Mouse (Mus musculus) kidney, embryonic 14.5 days (tissue): ENCODE measurements around the gene Mrpl44. TPM values are rescaled to one million over a fixed set of nuclear protein-coding genes. Genes with fewer than 3 reads are reported as not detected.

Experiments
- ATAC-seq: fragments of 200-750 bp; cut with Nextera tagmentation; 2 replicates; pipeline ENCODE4 v1.8.0; 2017; ENCODE audit warnings: moderate number of reproducible peaks, mild to moderate bottlenecking, moderate TSS enrichment, moderate library complexity; ENCODE audit not compliant: low FRiP score, low TSS enrichment
- H3K27ac ChIP-seq: fragments of 300-500 bp; sonication (generic); 2 replicates; pipeline ENCODE4 v1.5.1; 2014; ENCODE audit warnings: low read depth, mild to moderate bottlenecking, low read length, moderate library complexity, mixed read lengths
- H3K27me3 ChIP-seq: fragments of 300-500 bp; sonication (generic); 2 replicates; pipeline ENCODE4 v1.6.1; 2014; ENCODE audit warnings: mild to moderate bottlenecking, low read length; ENCODE audit not compliant: control insufficient read depth, insufficient read depth
- H3K36me3 ChIP-seq: fragments of 300-500 bp; sonication (generic); 2 replicates; pipeline ENCODE4 v1.6.1; 2014; ENCODE audit warnings: low read length, mixed read lengths; ENCODE audit not compliant: control insufficient read depth, insufficient read depth
- H3K4me1 ChIP-seq: fragments of 300-500 bp; sonication (generic); 2 replicates; pipeline ENCODE4 v1.6.1; 2014; ENCODE audit warnings: low read length, mixed read lengths; ENCODE audit not compliant: control insufficient read depth, insufficient read depth
- H3K4me2 ChIP-seq: fragments of 300-500 bp; sonication (generic); replicated peaks from 2 replicates; pipeline ENCODE4 v1.6.1; 2014; ENCODE audit warnings: low read depth, mild to moderate bottlenecking, low read length
- H3K4me3 ChIP-seq: fragments of 300-500 bp; sonication (generic); 2 replicates; pipeline ENCODE4 v1.5.1; 2014; ENCODE audit warnings: mild to moderate bottlenecking, low read length
- H3K9ac ChIP-seq: fragments of 300-500 bp; sonication (generic); 2 replicates; pipeline ENCODE4 v1.6.1; 2014; ENCODE audit warnings: low read depth, mild to moderate bottlenecking, low read length, moderate library complexity
- H3K9me3 ChIP-seq: fragments of 300-500 bp; sonication (generic); 2 replicates; pipeline ENCODE4 v1.6.1; 2016; ENCODE audit warnings: low read length; ENCODE audit not compliant: control insufficient read depth
- WGBS: fragments of 180-500 bp; shearing (Covaris S2); extraction: QIAGEN DNeasy Blood & Tissue Kit; methylation state at CpG from one replicate; pipeline ENCODE4 v1.1.7; 2014; 5-methylcytosine and 5-hydroxymethylcytosine counted together
- polyA plus RNA-seq: library from polyadenylated mRNA; unstranded; fragments of >200 nt; fragmentation: Nextera tagmentation; extraction: Ambion mirVana; gene quantifications from 2 replicates; pipeline ENCODE4 v1.2.1, GENCODE M21; 2014

The Mrpl44 gene
- polyA plus RNA-seq, 1 experiment from 2014 or later: 57.3 TPM

DNA sequence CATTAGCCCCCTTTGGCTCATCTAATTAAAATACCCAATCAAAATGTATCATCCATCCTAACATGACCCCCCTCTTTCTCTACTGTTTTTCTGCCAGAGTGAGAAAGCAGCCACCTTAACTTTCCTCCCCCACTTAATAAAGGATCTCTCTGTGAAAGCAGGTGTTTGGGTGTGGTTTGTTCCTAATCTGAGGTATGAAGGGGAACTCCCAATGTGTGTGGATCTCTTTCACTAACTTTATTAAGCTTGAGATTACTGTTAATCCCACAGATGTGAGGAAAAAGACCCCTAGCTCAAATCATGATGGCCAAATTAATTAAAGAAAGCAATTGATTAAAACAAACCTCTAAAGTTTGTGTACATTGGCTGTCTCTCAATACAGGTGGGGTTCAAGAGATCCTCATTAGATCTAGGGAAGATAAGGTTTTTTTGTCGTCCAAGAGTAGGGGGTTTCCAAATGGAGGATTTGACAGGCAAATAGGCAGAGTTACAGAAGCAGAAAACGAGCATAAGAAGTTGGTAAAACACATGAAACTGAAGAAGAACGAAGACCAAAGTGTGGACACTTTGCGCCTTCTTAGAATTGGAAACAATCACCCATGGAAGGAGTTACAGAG, 1.5 kb upstream of the Mrpl44 start:
- Histone ChIP-seq H3K9me3 (no peaks in the 10 kb centered on the region), H3K27me3 (no peaks in the 10 kb centered on the region), H3K4me1 (0 out of 2 replicates have a peak, but pooled peaks cover 2% of the 10 kb centered on the region), H3K36me3 (peaks cover 16% of the 10 kb centered on the region), H3K9ac (no peak overlapping the region), H3K4me2 (no peak overlapping the region), H3K4me3 (no peak overlapping the region), H3K27ac (no peak overlapping the region)
- no peak for ATAC-seq
- 75% methylated on average over 4 of the region's 4 CpGs for WGBS

DNA sequence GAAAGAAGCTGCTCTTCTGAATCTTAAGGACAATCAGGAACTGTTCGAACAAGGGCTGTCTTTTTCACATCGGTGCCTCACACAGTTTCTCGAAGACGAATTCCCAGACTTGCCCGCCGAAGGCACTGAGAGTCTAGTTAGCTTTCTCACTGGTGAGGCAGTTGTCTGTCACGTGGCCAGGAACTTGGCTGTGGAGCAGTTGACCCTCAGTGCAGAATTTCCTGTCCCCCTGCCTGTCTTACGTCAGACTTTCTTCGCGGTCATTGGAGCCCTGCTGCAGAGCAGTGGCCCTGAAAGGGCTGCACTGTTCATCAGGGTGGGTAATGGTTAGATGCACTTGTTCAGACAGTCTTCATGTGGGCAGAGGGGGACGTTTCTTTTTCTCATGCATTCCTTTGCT, 2.2 kb downstream of the Mrpl44 start:
- 0 out of 2 replicates have a peak, but pooled peaks cover 2% of the 10 kb centered on the region for H3K4me1 ChIP-seq
- no peaks in the 10 kb centered on the region for H3K27me3 ChIP-seq
- no peak overlapping the region for H3K9ac ChIP-seq
- H3K4me2 ChIP-seq: no peak overlapping the region
- H3K36me3 ChIP-seq: peaks cover 50% of the 10 kb centered on the region
- H3K27ac ChIP-seq: no peak overlapping the region
- H3K9me3 ChIP-seq: no peaks in the 10 kb centered on the region
- 83% methylated on average over 11 of the region's 11 CpGs for WGBS
- H3K4me3 ChIP-seq: no peak overlapping the region
- no peak for ATAC-seq

DNA sequence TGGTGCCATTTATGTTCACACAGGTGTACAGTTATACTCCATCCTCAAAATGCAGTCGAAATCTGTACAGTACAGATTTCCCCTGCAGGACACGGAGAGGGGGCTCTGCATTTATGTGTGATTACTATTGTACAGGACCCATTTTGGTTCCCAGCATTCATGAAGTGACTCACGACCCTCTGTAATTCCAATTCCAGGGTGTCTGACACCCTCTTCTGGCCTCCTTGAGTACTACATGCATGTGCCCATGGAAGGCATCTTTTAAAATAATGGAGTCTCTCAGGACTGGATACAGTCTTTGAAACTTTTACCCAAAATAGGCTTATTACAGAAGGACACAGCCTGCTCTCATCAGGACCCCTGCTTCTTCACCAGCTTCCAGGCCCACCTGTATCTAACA, 6.6 kb downstream of the Mrpl44 start:
- H3K4me3 ChIP-seq: no peak overlapping the region
- no peak overlapping the region for H3K27ac ChIP-seq
- no peaks in the 10 kb centered on the region for H3K27me3 ChIP-seq
- H3K4me2 ChIP-seq: no peak overlapping the region
- H3K4me1 ChIP-seq: no peaks in the 10 kb centered on the region
- peaks cover 53% of the 10 kb centered on the region for H3K36me3 ChIP-seq
- 86% methylated on average over 3 of the region's 3 CpGs for WGBS
- H3K9me3 ChIP-seq: no peaks in the 10 kb centered on the region
- ATAC-seq: no peak
- H3K9ac ChIP-seq: no peak overlapping the region

DNA sequence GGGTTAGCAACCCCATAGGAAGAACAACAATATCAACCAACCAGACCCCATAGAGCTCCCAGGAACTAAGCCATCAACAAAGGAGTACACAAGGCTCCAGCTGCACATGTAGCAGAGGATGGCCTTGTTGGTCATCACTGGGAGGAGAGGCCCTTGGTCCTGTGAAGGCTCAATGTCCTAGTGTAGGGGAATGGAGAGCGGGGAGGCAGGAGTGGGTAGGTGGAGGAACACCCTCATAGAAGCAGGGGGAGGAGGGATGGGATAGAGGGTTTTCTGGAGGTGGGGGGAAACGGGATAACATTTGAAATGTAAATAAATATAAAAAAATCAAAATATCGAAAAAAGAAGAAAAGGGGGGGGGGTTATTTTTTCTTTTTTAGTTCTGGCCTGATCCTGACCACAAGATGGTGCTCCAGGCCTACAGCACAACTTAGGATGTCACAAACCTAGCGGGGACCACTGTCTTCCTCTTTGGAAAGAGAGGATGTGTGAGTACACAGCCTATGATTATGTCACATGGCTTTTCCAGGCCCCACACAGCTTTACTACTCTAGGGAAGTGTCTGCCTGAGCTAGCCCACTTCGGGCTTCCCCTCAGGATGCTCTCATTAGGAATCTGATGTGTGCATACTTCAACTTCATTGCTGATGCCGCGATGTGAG, 10.6 kb downstream of the Mrpl44 start:
- H3K4me2 ChIP-seq: no peak overlapping the region
- peak; percentile 75; the same call in 1 of the 2 replicates for ATAC-seq
- H3K36me3 ChIP-seq: peaks cover 16% of the 10 kb centered on the region
- H3K4me3 ChIP-seq: no peak overlapping the region
- no peaks in the 10 kb centered on the region for H3K4me1 ChIP-seq
- H3K9ac ChIP-seq: no peak overlapping the region
- 70% methylated on average over 7 of the region's 7 CpGs for WGBS
- H3K27ac ChIP-seq: no peak overlapping the region
- H3K27me3 ChIP-seq: no peaks in the 10 kb centered on the region
- no peaks in the 10 kb centered on the region for H3K9me3 ChIP-seq

DNA sequence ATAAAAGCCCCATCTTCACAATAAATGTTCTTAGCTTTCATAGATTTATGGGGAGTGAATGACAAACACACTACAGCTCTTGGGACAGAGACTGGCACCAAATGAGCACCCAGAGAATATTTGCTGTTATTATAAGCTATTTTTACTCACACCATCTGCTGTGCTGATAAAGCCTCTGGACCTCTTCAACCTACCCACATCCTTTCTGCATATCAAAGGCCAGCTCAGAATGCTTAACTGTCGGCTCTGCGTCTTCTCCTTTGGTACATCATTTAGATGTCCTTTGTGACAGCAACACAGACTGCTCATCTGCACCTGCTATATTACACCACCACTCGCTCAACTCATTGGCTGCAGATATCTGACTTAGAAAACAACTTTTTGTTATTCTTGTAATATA, 21.3 kb downstream of the Mrpl44 start:
- Histone ChIP-seq H3K27ac (no peak overlapping the region), H3K9me3 (no peaks in the 10 kb centered on the region), H3K4me3 (no peak overlapping the region), H3K4me2 (no peak overlapping the region), H3K9ac (no peak overlapping the region), H3K36me3 (no peaks in the 10 kb centered on the region), H3K4me1 (no peaks in the 10 kb centered on the region), H3K27me3 (no peaks in the 10 kb centered on the region)
- no peak for ATAC-seq
- 94% methylated on average over 3 of the region's 3 CpGs for WGBS

DNA sequence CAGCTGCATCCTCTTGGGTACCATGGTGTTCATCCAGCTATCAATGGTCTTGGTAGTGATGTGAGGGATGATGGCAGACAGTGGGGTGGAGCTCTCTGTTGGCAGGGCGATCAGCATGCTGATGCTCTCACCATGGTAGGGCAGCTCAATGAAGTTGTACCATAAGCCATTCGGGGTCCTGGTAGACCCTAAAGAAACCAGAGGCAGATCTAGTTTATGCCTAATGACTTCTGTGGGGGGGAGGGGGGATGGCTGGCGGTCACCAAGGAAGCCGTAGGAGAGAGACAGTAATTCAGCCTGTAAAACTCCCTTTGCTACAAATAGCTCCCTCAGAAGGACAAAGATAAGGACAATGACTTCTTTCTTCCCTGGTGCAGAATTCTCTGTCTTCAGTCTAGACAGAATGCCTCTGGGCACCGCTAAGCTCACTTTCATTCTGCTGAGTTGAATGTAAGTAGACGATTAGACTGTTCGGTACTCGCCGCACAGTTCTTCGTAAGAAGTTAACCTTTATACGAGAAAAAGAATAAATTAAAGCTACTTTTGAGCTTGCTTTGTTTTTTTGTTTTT, 27.1 kb downstream of the Mrpl44 start:
- no peak overlapping the region for H3K4me3 ChIP-seq
- no peak overlapping the region for H3K27ac ChIP-seq
- no peak for ATAC-seq
- H3K9me3 ChIP-seq: no peaks in the 10 kb centered on the region
- H3K4me1 ChIP-seq: no peaks in the 10 kb centered on the region
- no peak overlapping the region for H3K4me2 ChIP-seq
- 93% methylated on average over 11 of the region's 11 CpGs for WGBS
- no peak overlapping the region for H3K9ac ChIP-seq
- no peaks in the 10 kb centered on the region for H3K27me3 ChIP-seq
- no peaks in the 10 kb centered on the region for H3K36me3 ChIP-seq

DNA sequence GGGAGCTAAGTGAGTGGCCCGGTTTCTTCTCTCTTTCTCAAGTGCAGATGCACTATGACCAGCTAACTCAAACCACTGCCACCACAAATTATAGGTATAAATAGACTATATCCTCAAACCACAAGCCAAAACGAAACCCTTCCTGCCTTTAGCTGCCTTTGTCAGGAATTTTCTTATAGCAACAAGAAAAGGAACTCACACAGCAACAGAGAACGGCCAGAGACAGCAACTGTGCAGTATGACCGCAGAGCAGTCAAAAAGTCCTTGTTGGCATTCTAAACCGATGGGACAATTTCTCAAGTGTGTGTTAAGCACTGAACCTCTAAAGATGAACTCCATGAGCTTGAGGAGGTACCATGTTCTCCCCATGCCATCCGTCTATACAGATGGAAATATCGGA, 27.8 kb downstream of the Mrpl44 start:
- H3K9ac ChIP-seq: no peak overlapping the region
- no peak overlapping the region for H3K4me3 ChIP-seq
- ATAC-seq: no peak
- H3K4me2 ChIP-seq: no peak overlapping the region
- H3K27me3 ChIP-seq: no peaks in the 10 kb centered on the region
- no peak overlapping the region for H3K27ac ChIP-seq
- H3K9me3 ChIP-seq: no peaks in the 10 kb centered on the region
- H3K4me1 ChIP-seq: no peaks in the 10 kb centered on the region
- no peaks in the 10 kb centered on the region for H3K36me3 ChIP-seq
- WGBS: 91% methylated on average over 7 of the region's 7 CpGs

DNA sequence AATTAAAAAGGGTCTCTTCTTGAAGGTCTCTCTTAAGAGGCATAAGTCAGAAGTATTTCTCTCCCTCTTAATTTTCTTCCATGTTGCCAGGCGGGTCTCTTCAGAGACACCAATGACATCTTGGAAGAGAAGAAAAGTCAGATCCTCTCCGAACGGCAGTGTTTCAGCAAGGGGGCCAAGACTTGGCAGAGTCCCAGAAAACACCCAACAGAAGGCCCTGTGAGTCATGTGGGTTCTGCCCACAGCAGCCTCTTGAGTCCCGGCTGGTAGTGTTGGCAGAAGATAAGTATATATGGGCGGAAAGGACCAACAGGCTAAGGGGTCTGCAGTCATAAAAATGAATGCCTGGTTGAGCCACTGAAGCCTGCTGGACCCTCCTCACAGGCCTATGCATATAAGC, 31.0 kb downstream of the Mrpl44 start:
- Histone ChIP-seq H3K9ac (no peak overlapping the region), H3K27me3 (no peaks in the 10 kb centered on the region), H3K4me3 (no peak overlapping the region), H3K36me3 (no peaks in the 10 kb centered on the region), H3K4me2 (no peak overlapping the region), H3K27ac (no peak overlapping the region), H3K9me3 (no peaks in the 10 kb centered on the region), H3K4me1 (no peaks in the 10 kb centered on the region)
- WGBS: 85% methylated on average over 5 of the region's 5 CpGs
- ATAC-seq: no peak

DNA sequence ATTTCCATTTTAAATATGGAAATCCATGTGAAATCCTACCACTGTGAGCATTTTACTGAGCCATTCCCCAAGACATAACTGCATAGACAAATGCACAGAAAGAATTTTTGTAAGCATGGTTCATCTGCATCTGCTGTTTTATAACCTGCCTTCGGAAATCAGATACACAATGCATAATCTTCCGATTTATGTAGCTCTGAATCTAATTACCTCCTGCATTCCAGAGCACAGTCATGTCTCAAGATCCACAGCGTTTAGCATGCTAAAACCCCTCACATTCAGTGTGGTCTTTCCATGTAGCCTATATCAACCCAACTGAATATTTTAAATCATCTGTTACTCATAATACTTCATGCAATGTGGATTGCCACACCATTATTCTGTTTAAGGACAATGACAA, 33.6 kb downstream of the Mrpl44 start:
- Histone ChIP-seq H3K27me3 (no peaks in the 10 kb centered on the region), H3K4me1 (no peaks in the 10 kb centered on the region), H3K9ac (no peak overlapping the region), H3K27ac (no peak overlapping the region), H3K4me2 (no peak overlapping the region), H3K36me3 (no peaks in the 10 kb centered on the region), H3K4me3 (no peak overlapping the region), H3K9me3 (no peaks in the 10 kb centered on the region)
- 86% methylated on average over 3 of the region's 3 CpGs for WGBS
- ATAC-seq: no peak
